Mouse (Mus musculus) heart, postnatal 0 days (tissue): Measurements from ENCODE around the gene Zcchc17.

Experiments
- CTCF ChIP-seq: IDR thresholded peaks from 2 replicates; pipeline ENCODE4 v1.5.1; 2016; ENCODE audit warnings: antibody characterized with exemption, control low read depth, low read depth
- EP300 ChIP-seq: IDR thresholded peaks from 2 replicates; pipeline ENCODE4 v1.6.1; 2016; ENCODE audit warnings: antibody characterized with exemption, low read depth

DNA sequence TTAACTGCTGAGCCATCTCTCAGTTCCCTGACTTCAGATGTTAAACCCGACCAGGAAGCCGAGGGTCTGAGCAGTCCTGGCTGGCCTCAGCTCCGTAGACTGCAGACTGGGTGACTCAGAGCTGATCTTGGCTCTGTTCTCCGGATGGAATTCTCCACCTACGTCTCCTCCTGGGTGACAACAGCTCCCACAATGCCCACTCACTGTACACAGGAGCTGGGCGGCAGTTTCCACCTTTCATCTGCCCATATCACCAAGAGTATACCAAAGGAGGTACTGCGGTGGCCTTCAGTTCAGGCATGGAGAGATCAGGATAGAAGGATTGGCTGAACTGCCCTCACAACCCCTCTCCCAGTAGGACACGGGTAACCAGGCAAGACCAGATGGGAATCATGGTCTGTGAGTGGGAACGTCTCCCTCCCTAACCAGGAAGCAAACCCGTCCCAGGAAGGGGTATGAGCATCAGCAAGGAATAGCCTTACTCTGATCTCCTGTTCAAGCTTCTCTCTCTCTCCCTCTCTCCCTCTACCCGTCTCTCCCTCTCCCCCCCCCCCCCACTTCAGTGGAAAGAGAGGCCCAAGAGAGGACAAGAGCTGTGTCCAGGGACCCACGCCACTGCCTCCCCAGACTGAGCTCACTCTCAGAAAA is 85.9 kb downstream of the Zcchc17 start:
- TF ChIP-seq CTCF (no peak), EP300 (no peak)
